Mouse (Mus musculus): ENCODE results near the gene Trio. TPM values are rescaled to one million over a fixed set of nuclear protein-coding genes. Genes with fewer than 3 reads are reported as not detected.

Trio gene
- polyA plus RNA-seq, 1 experiment from 2014 or later, result 14.0 TPM

DNA sequence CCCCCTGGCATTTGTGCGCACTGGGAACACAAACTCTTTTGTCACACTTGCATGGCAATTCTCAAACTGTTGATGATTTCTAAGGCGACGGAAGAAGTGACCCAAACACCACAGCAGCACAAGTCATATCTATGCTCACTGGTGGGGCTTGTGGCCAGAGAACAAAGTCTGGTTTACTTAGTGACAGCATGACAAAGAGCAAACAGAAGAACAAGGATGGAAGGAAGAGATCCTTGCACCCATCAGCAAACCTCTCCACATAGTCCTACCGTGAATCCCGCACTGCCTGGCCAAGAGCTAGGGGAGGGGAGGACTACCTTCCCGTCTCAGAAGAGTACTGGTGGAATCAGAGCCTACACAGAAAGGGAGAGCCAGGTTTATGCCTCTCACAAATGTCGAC lies 115.5 kb downstream of the Trio start:
- no peak; the same call in 1 of the 2 replicates for ATAC-seq (replicated peaks; ENCODE audit: low FRiP score)
- Histone ChIP-seq H3K27ac (ENCODE audit: low read depth, low read length) (no peak overlapping the region), H3K36me3 (ENCODE audit: control insufficient read depth, insufficient read depth, low read length) (no peaks in the 10 kb centered on the region), H3K4me3 (ENCODE audit: low read depth, low read length) (no peak overlapping the region), H3K9me3 (ENCODE audit: control insufficient read depth, low read length) (no peaks in the 10 kb centered on the region), H3K27me3 (replicated peaks; ENCODE audit: control insufficient read depth, insufficient read depth, low read length) (no peaks in the 10 kb centered on the region), H3K4me1 (replicated peaks; ENCODE audit: control insufficient read depth, insufficient read depth, low read length) (no peaks in the 10 kb centered on the region), H3K4me2 (no peak overlapping the region), H3K9ac (ENCODE audit: low read depth, low read length) (no peak overlapping the region)
- 76% methylated on average over 7 of the region's 7 CpGs for WGBS
- DNase-seq (ENCODE audit: low spot score), result no peak

DNA sequence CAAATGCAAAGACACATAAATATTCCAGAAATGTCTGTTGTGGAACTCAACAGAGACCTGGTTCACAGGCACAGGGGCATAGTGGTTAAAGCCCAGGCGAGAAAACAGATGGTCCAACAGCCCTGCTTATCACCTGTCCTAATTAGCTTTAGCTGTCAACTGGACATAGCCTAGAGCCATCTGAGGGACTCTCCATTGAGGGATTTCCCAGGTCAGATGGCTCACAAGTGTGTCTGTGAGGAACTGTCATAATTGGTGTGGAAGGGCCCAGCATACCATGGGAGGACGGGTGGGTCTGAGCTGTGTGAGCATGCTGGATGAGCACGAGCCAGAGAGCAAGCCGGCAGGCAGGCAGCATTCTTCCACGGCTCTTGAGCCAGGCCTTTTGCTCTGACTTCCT lies 118.0 kb downstream of the Trio start:
- 59% methylated on average over 5 of the region's 5 CpGs for WGBS
- ATAC-seq (replicated peaks; ENCODE audit: low FRiP score) (no peak), DNase-seq (ENCODE audit: low spot score) (no peak)
- no peaks in the 10 kb centered on the region for H3K4me1 ChIP-seq (replicated peaks; ENCODE audit: control insufficient read depth, insufficient read depth, low read length)
- no peak overlapping the region for H3K27ac ChIP-seq (ENCODE audit: low read depth, low read length)
- no peaks in the 10 kb centered on the region for H3K9me3 ChIP-seq (ENCODE audit: control insufficient read depth, low read length)
- no peak overlapping the region for H3K9ac ChIP-seq (ENCODE audit: low read depth, low read length)
- no peak overlapping the region for H3K4me3 ChIP-seq (ENCODE audit: low read depth, low read length)
- H3K36me3 ChIP-seq (ENCODE audit: control insufficient read depth, insufficient read depth, low read length), result no peaks in the 10 kb centered on the region
- no peak overlapping the region for H3K4me2 ChIP-seq
- H3K27me3 ChIP-seq (replicated peaks; ENCODE audit: control insufficient read depth, insufficient read depth, low read length), result no peaks in the 10 kb centered on the region

DNA sequence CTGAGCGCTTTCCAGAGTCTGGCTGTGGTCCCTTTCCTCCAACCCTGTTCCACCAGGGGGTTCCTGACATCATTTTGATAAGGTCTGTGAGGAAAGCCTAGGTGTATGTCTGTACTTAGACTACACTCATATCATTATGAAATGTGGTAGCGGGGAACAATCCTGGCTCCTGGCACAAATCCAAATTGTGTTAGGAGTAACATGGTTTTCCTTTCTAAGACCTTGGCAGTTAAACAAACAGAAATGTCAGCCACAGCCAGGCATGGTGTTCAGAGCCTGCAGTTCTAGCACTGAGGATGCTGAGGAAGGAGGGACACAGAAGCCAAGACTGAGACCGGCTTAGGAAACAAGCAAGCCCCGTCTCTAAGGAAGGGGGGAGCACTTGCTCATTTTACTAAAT lies 119.2 kb downstream of the Trio start:
- no peak overlapping the region for H3K9ac ChIP-seq (ENCODE audit: low read depth, low read length)
- H3K4me1 ChIP-seq (replicated peaks; ENCODE audit: control insufficient read depth, insufficient read depth, low read length), result no peaks in the 10 kb centered on the region
- DNase-seq (ENCODE audit: low spot score) (no peak), ATAC-seq (replicated peaks; ENCODE audit: low FRiP score) (no peak)
- H3K27ac ChIP-seq (ENCODE audit: low read depth, low read length), result no peak overlapping the region
- no peaks in the 10 kb centered on the region for H3K36me3 ChIP-seq (ENCODE audit: control insufficient read depth, insufficient read depth, low read length)
- H3K4me2 ChIP-seq, result no peak overlapping the region
- 85% methylated on average over 4 of the region's 4 CpGs for whole genome bisulfite sequencing
- no peak overlapping the region for H3K4me3 ChIP-seq (ENCODE audit: low read depth, low read length)
- H3K9me3 ChIP-seq (ENCODE audit: control insufficient read depth, low read length), result no peaks in the 10 kb centered on the region
- no peaks in the 10 kb centered on the region for H3K27me3 ChIP-seq (replicated peaks; ENCODE audit: control insufficient read depth, insufficient read depth, low read length)

DNA sequence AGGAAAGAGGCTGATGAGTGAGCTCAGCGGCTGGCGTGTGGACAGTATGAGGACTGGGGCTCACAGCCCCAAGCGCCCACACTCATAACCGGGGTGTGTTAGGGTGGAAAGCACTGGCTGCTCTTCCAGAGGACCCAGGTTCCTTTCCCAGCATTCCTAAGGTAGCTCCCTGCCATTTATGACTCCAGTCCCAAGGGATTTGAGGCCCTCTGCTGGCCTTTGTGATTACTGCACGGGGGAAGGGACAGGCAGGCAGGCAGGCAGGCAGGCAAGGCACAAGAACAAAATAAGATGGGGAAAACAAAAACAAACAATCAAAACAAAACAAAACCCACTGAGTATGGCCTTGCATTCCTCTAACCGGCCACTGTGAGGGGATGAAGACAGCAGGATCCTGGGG lies 120.3 kb downstream of the Trio start:
- H3K36me3 ChIP-seq (ENCODE audit: control insufficient read depth, insufficient read depth, low read length), result no peaks in the 10 kb centered on the region; the same call in 1 of the 2 replicates
- no peaks in the 10 kb centered on the region for H3K4me1 ChIP-seq (replicated peaks; ENCODE audit: control insufficient read depth, insufficient read depth, low read length)
- no peak overlapping the region for H3K4me2 ChIP-seq
- no peak for DNase-seq (ENCODE audit: low spot score)
- H3K9me3 ChIP-seq (ENCODE audit: control insufficient read depth, low read length), result no peaks in the 10 kb centered on the region
- no peaks in the 10 kb centered on the region for H3K27me3 ChIP-seq (replicated peaks; ENCODE audit: control insufficient read depth, insufficient read depth, low read length)
- WGBS, result 62% methylated on average over 6 of the region's 6 CpGs
- ATAC-seq (replicated peaks; ENCODE audit: low FRiP score), result no peak
- no peak overlapping the region for H3K27ac ChIP-seq (ENCODE audit: low read depth, low read length)
- H3K4me3 ChIP-seq (ENCODE audit: low read depth, low read length), result no peak overlapping the region
- no peak overlapping the region for H3K9ac ChIP-seq (ENCODE audit: low read depth, low read length)

DNA sequence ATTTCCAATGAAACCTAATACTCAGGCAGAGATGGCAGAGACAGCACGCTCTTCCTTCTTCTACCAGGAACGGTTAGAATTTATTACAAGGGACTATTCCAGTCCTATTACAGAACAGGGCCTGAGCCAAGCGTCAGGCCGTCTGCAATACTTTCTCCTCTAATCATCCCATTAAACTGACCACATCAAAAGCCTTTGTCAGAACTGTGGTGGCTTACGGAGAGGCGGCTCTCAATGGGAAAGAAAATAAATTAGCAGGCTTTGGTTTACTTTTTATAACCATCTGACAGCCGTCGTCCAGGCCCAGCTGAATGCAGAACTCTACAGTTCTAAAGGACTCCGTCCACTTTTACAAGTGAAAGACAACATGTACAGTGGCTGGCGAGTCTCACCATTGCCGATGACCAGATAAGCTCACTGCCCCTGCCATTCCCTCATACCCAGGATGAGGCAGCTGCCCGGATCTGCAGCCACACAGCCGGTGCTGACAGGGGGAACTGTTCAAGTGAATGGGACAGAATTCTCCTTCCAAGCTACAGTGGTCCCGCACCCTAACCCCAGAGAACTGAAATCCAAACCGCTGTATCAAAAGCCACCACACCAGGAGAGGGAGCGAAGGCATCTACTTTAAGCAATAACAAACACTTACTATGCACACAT lies 121.2 kb downstream of the Trio start:
- whole genome bisulfite sequencing, result 84% methylated on average over 16 of the region's 16 CpGs
- ATAC-seq (replicated peaks; ENCODE audit: low FRiP score), result no peak
- Histone ChIP-seq H3K27ac (ENCODE audit: low read depth, low read length) (no peak overlapping the region), H3K4me3 (ENCODE audit: low read depth, low read length) (no peak overlapping the region), H3K4me1 (replicated peaks; ENCODE audit: control insufficient read depth, insufficient read depth, low read length) (no peaks in the 10 kb centered on the region; the same call in 1 of the 2 replicates), H3K4me2 (no peak overlapping the region), H3K9me3 (ENCODE audit: control insufficient read depth, low read length) (no peaks in the 10 kb centered on the region), H3K36me3 (ENCODE audit: control insufficient read depth, insufficient read depth, low read length) (peaks cover 2% of the 10 kb centered on the region; the same call in 1 of the 2 replicates), H3K27me3 (replicated peaks; ENCODE audit: control insufficient read depth, insufficient read depth, low read length) (no peaks in the 10 kb centered on the region), H3K9ac (ENCODE audit: low read depth, low read length) (no peak overlapping the region)
- DNase-seq (ENCODE audit: low spot score), result no peak

DNA sequence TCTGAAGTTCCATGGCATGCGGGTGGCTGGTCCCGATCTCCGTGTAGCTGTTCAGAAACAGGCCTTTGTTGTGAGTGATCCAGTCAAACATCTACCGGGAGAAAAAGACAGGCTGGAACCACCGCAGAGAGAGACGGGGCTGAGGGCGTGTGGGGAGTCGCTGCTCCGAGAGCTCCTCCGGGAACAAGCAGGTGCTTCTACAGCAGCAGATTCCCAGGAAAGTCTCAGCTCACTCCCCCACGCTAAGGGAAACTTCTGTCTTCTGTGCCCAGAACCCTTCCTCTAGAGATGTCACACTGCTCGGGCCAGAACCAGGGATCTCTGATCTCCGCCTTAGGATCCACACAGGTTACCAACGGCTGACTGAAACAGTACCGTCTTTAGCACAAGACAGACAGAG lies 124.4 kb downstream of the Trio start:
- DNase-seq (ENCODE audit: low spot score) (no peak), ATAC-seq (replicated peaks; ENCODE audit: low FRiP score) (no peak)
- Histone ChIP-seq H3K36me3 (ENCODE audit: control insufficient read depth, insufficient read depth, low read length) (peaks cover 7% of the 10 kb centered on the region; the same call in 1 of the 2 replicates), H3K4me2 (no peak overlapping the region), H3K27me3 (replicated peaks; ENCODE audit: control insufficient read depth, insufficient read depth, low read length) (no peaks in the 10 kb centered on the region), H3K4me1 (replicated peaks; ENCODE audit: control insufficient read depth, insufficient read depth, low read length) (no peaks in the 10 kb centered on the region; the same call in 1 of the 2 replicates), H3K4me3 (ENCODE audit: low read depth, low read length) (no peak overlapping the region), H3K27ac (ENCODE audit: low read depth, low read length) (no peak overlapping the region), H3K9me3 (ENCODE audit: control insufficient read depth, low read length) (no peaks in the 10 kb centered on the region), H3K9ac (ENCODE audit: low read depth, low read length) (no peak overlapping the region)
- 91% methylated on average over 15 of the region's 15 CpGs for WGBS

DNA sequence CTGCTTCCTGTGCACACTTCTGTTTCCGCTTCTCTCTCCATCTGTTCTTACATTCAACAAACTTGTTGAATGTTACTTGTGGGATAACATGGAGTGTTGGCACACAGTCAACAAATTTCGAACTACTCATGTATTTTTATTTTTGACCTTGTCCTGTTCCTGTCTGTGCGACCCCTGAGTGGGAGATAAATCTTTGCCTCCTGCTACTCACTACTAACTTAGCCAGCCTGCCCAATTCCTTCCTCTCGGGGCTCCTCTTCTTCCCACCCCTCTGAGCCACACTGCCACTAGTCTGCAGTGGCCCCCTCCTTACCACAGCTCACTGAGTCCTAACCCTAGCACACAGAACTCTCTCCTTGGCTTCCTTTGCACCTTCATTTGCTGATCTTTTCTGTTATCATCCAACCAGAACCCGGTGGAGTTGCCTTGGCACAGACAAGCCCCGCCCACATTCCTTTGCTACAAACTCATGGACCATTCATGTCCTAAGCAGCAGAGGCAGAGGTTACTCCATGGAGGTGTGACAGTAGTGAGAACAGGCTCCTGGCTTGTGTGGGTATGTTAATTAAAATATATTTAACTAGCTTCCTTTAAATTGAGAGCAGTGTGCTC lies 126.7 kb downstream of the Trio start:
- H3K27me3 ChIP-seq (replicated peaks; ENCODE audit: control insufficient read depth, insufficient read depth, low read length), result no peaks in the 10 kb centered on the region
- no peak overlapping the region for H3K4me3 ChIP-seq (ENCODE audit: low read depth, low read length)
- H3K9me3 ChIP-seq (ENCODE audit: control insufficient read depth, low read length), result no peaks in the 10 kb centered on the region
- H3K27ac ChIP-seq (ENCODE audit: low read depth, low read length), result no peak overlapping the region
- ATAC-seq (replicated peaks; ENCODE audit: low FRiP score) (no peak), DNase-seq (ENCODE audit: low spot score) (no peak)
- no peak overlapping the region for H3K9ac ChIP-seq (ENCODE audit: low read depth, low read length)
- H3K36me3 ChIP-seq (ENCODE audit: control insufficient read depth, insufficient read depth, low read length), result peaks cover 7% of the 10 kb centered on the region; the same call in 1 of the 2 replicates
- H3K4me2 ChIP-seq, result no peak overlapping the region
- H3K4me1 ChIP-seq (replicated peaks; ENCODE audit: control insufficient read depth, insufficient read depth, low read length), result no peaks in the 10 kb centered on the region; the same call in 1 of the 2 replicates
- 69% methylated on average over 6 of the region's 6 CpGs for WGBS

DNA sequence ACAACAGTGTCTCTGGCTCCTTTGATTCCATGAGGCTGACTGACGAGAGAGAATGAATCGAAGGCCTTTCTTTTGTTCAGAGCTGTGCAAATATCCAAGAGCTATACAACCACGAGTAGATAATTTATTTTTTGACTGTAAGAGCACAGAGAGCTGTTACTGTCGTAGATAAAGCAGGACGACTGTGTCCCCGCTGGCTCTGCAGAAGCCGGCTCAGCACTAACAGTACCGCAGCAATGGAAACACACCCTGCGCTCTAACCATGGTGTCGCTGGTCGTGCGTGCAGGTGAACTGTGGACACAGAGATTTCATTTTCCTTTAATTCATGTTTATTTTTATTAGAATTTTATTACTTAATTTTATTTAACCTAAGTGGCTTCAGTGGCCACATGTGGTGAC lies 131.5 kb downstream of the Trio start:
- Histone ChIP-seq H3K36me3 (ENCODE audit: control insufficient read depth, insufficient read depth, low read length) (peaks cover 5% of the 10 kb centered on the region; the same call in 1 of the 2 replicates), H3K4me1 (replicated peaks; ENCODE audit: control insufficient read depth, insufficient read depth, low read length) (no peaks in the 10 kb centered on the region; the same call in 1 of the 2 replicates), H3K4me3 (ENCODE audit: low read depth, low read length) (no peak overlapping the region), H3K27ac (ENCODE audit: low read depth, low read length) (no peak overlapping the region), H3K4me2 (no peak overlapping the region), H3K9ac (ENCODE audit: low read depth, low read length) (no peak overlapping the region), H3K9me3 (ENCODE audit: control insufficient read depth, low read length) (no peaks in the 10 kb centered on the region), H3K27me3 (replicated peaks; ENCODE audit: control insufficient read depth, insufficient read depth, low read length) (no peaks in the 10 kb centered on the region)
- WGBS, result 87% methylated on average over 12 of the region's 12 CpGs
- no peak for DNase-seq (ENCODE audit: low spot score)
- ATAC-seq (replicated peaks; ENCODE audit: low FRiP score), result no peak

DNA sequence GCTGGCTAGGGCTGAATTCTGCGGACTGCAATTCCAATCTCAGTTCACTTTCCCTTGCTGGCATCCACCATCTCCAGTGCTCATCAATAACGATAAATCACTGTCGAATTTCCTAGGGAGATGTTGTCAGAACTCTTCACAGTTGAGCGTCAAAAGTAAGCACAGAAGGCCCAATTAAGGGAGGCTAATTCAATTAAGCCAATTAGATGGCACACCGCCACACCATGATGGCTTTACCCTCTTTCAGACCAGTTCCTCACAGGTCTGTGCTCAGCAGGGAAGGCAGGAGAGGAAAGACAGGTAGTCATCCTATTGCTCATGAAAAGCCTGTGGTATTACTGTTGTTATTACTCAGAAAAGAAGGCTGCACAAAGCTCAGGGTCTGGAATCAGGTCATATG lies 133.6 kb downstream of the Trio start:
- H3K9ac ChIP-seq (ENCODE audit: low read depth, low read length), result no peak overlapping the region
- H3K36me3 ChIP-seq (ENCODE audit: control insufficient read depth, insufficient read depth, low read length), result peaks cover 6% of the 10 kb centered on the region; the same call in 1 of the 2 replicates
- H3K27me3 ChIP-seq (replicated peaks; ENCODE audit: control insufficient read depth, insufficient read depth, low read length), result no peaks in the 10 kb centered on the region
- no peak overlapping the region for H3K4me2 ChIP-seq
- no peak for ATAC-seq (replicated peaks; ENCODE audit: low FRiP score)
- no peaks in the 10 kb centered on the region for H3K4me1 ChIP-seq (replicated peaks; ENCODE audit: control insufficient read depth, insufficient read depth, low read length)
- DNase-seq (ENCODE audit: low spot score), result no peak
- H3K27ac ChIP-seq (ENCODE audit: low read depth, low read length), result no peak overlapping the region
- no peaks in the 10 kb centered on the region for H3K9me3 ChIP-seq (ENCODE audit: control insufficient read depth, low read length)
- no peak overlapping the region for H3K4me3 ChIP-seq (ENCODE audit: low read depth, low read length)
- WGBS, result 77% methylated on average over 5 of the region's 5 CpGs

Data from liver, embryonic 11.5 days (tissue).